24 mouse cellular contexts compared by ENCODE assay signal in genomic region chr11:5008867-5009266, GRCm38 (mm10). TPM values are rescaled to one million over a fixed set of nuclear protein-coding genes. Genes with fewer than 3 reads are reported as not detected.
DNase-seq lines count a peak whose midpoint lies in the region; ATAC-seq and TF ChIP-seq lines count a peak whose summit lies in the region.
"Had no signal": no experiment of that assay in that cellular context is flagged by ENCODE, and none has a peak within 500 bp of the region (broad histone marks: within the 10 kb centered on the region; RNA-seq: fewer than 3 reads in every experiment).

No protein-coding gene starts in this region.

- ATAC-seq in stomach, embryonic 14.5 days (ENCODE audit: insufficient number of reproducible peaks, insufficient read depth, low FRiP score, low read depth) = 0 out of 2 replicates have a peak, but pooled peaks have one; percentile 23
- no peak for ATAC-seq in stomach, postnatal 0 days (ENCODE audit: low FRiP score, low TSS enrichment)
- ATAC-seq in liver, embryonic 15.5 days (ENCODE audit: insufficient read depth) = peak; percentile 76
- peak; percentile 63; the same call in 1 of the 2 replicates for ATAC-seq in stomach, embryonic 15.5 days (ENCODE audit: insufficient read depth, low FRiP score, low read depth)
- ATAC-seq in hindbrain, embryonic 14.5 days (ENCODE audit: low FRiP score) = no peak
- ATAC-seq: activated CD4-positive, CD25-positive, alpha-beta regulatory T cell, adult 4 months; hindbrain, postnatal 0 days; midbrain, embryonic 16.5 days had no signal

- H3K27me3 ChIP-seq in stomach, embryonic 14.5 days (ENCODE audit: control insufficient read depth, insufficient read depth, low read length) = no peaks in the 10 kb centered on the region
- no peaks in the 10 kb centered on the region for H3K27me3 ChIP-seq in stomach, postnatal 0 days (ENCODE audit: control insufficient read depth, insufficient read depth, low read length)
- no peaks in the 10 kb centered on the region for H3K27me3 ChIP-seq in liver, embryonic 15.5 days
- no peaks in the 10 kb centered on the region for H3K27me3 ChIP-seq in stomach, embryonic 15.5 days (replicated peaks)
- no peaks in the 10 kb centered on the region for H3K27me3 ChIP-seq in hindbrain, embryonic 14.5 days (ENCODE audit: control insufficient read depth, insufficient read depth, low read length)
- H3K27me3 ChIP-seq: embryonic facial prominence, embryonic 13.5 days; forebrain, embryonic 12.5 days; heart, embryonic 15.5 days had no signal

- H3K9me3 ChIP-seq in stomach, embryonic 14.5 days (ENCODE audit: control insufficient read depth, low read depth, low read length) = no peaks in the 10 kb centered on the region
- no peaks in the 10 kb centered on the region for H3K9me3 ChIP-seq in stomach, postnatal 0 days (ENCODE audit: control insufficient read depth, low read length)
- H3K9me3 ChIP-seq in liver, embryonic 15.5 days (replicated peaks) = no peaks in the 10 kb centered on the region
- H3K9me3 ChIP-seq in stomach, embryonic 15.5 days = no peaks in the 10 kb centered on the region
- no peaks in the 10 kb centered on the region for H3K9me3 ChIP-seq in hindbrain, embryonic 14.5 days (ENCODE audit: control insufficient read depth, low read length)
- H3K9me3 ChIP-seq: embryonic facial prominence, embryonic 13.5 days; forebrain, embryonic 12.5 days; heart, embryonic 15.5 days had no signal

- H3K9ac ChIP-seq in stomach, embryonic 14.5 days (replicated peaks; ENCODE audit: low read depth, low read length) = no peak overlapping the region
- H3K9ac ChIP-seq in stomach, postnatal 0 days (ENCODE audit: low read length) = no peak overlapping the region
- H3K9ac ChIP-seq in liver, embryonic 15.5 days = peak overlapping the region; percentile 5; the same call in 1 of the 2 replicates
- no peak overlapping the region for H3K9ac ChIP-seq in stomach, embryonic 15.5 days
- no peak overlapping the region for H3K9ac ChIP-seq in hindbrain, embryonic 14.5 days
- H3K9ac ChIP-seq: embryonic facial prominence, embryonic 13.5 days; forebrain, embryonic 12.5 days; heart, embryonic 15.5 days had no signal

- TF ChIP-seq CTCF in stomach, postnatal 0 days (IDR thresholded peaks at IDR 0.05; ENCODE audit: low read depth) = no peak
- TF ChIP-seq CTCF in embryonic fibroblast, embryonic 13.5 days (IDR thresholded peaks at IDR 0.05; ENCODE audit: borderline replicate concordance, insufficient read depth, low read length) = no peak

- no peak for DNase-seq in stomach, postnatal 0 days (ENCODE audit: low spot score)
- no peak for DNase-seq in kidney, adult 8-10 months
- no peak for DNase-seq in testis, postnatal 10 days (ENCODE audit: low spot score)
- DNase-seq in hindbrain, embryonic 14.5 days (ENCODE audit: low spot score) = no peak
- DNase-seq: adrenal gland, postnatal 25 days; cerebellum, adult 8-10 months; heart, postnatal 4 days; kidney, adult 11 months; kidney, postnatal 10 days; layer of hippocampus, postnatal 36 days; lung, adult 18-20 months; lung, postnatal 14 days; right cerebral cortex, postnatal 25 days; thymus, postnatal 36 days had no signal

- no peak for TF ChIP-seq EP300 in stomach, postnatal 0 days (optimal IDR thresholded peaks at IDR 0.05)

- 70% methylated on average over 3 of the region's 3 CpGs for WGBS in stomach, embryonic 14.5 days
- 61% methylated on average over 3 of the region's 3 CpGs for WGBS in stomach, postnatal 0 days
- 25% methylated on average over 3 of the region's 3 CpGs for WGBS in liver, embryonic 15.5 days (ENCODE audit: insufficient replicate concordance)
- WGBS in stomach, embryonic 15.5 days = 63% methylated on average over 3 of the region's 3 CpGs
- 91% methylated on average over 3 of the region's 3 CpGs for whole genome bisulfite sequencing in hindbrain, embryonic 14.5 days

- H3K36me3 ChIP-seq in stomach, embryonic 14.5 days (ENCODE audit: control insufficient read depth, insufficient read depth, low read length) = peaks cover 3% of the 10 kb centered on the region; the same call in 1 of the 2 replicates
- H3K36me3 ChIP-seq in stomach, postnatal 0 days (ENCODE audit: control insufficient read depth, insufficient read depth, low read length) = 0 out of 2 replicates have a peak, but pooled peaks cover 3% of the 10 kb centered on the region
- peaks cover 31% of the 10 kb centered on the region for H3K36me3 ChIP-seq in liver, embryonic 15.5 days (replicated peaks)
- no peaks in the 10 kb centered on the region for H3K36me3 ChIP-seq in stomach, embryonic 15.5 days
- H3K36me3 ChIP-seq in hindbrain, embryonic 14.5 days (replicated peaks; ENCODE audit: control insufficient read depth, insufficient read depth) = peaks cover 26% of the 10 kb centered on the region

- no peak for TF ChIP-seq POLR2A in embryonic fibroblast, embryonic 13.5 days (IDR thresholded peaks at IDR 0.05; ENCODE audit: low read depth, low read length)

- no peaks in the 10 kb centered on the region for H3K4me1 ChIP-seq in stomach, embryonic 14.5 days (ENCODE audit: control insufficient read depth, insufficient read depth, low read length)
- H3K4me1 ChIP-seq in stomach, postnatal 0 days (replicated peaks; ENCODE audit: control insufficient read depth, insufficient read depth) = no peaks in the 10 kb centered on the region
- peaks cover 14% of the 10 kb centered on the region for H3K4me1 ChIP-seq in embryonic fibroblast, embryonic 13.5 days (ENCODE audit: control insufficient read depth, insufficient read depth, low read length)
- H3K4me1 ChIP-seq in liver, embryonic 15.5 days (replicated peaks) = peaks cover 83% of the 10 kb centered on the region
- peaks cover 3% of the 10 kb centered on the region; the same call in 1 of the 2 replicates for H3K4me1 ChIP-seq in stomach, embryonic 15.5 days
- no peaks in the 10 kb centered on the region for H3K4me1 ChIP-seq in hindbrain, embryonic 14.5 days (replicated peaks; ENCODE audit: control insufficient read depth, insufficient read depth, low read length)
- H3K4me1 ChIP-seq: embryonic facial prominence, embryonic 13.5 days; forebrain, embryonic 12.5 days; heart, embryonic 15.5 days had no signal

- no peak overlapping the region for H3K27ac ChIP-seq in stomach, embryonic 14.5 days (ENCODE audit: low read length)
- H3K27ac ChIP-seq in stomach, postnatal 0 days (replicated peaks) = no peak overlapping the region
- H3K27ac ChIP-seq in embryonic fibroblast, embryonic 13.5 days (ENCODE audit: insufficient read depth, low read length) = peak overlapping the region; percentile 31; the same call in 1 of the 2 replicates
- peak overlapping the region; percentile 94 for H3K27ac ChIP-seq in liver, embryonic 15.5 days (replicated peaks)
- H3K27ac ChIP-seq in stomach, embryonic 15.5 days = no peak overlapping the region
- H3K27ac ChIP-seq in hindbrain, embryonic 14.5 days = no peak overlapping the region
- H3K27ac ChIP-seq: embryonic facial prominence, embryonic 13.5 days; forebrain, embryonic 12.5 days; heart, embryonic 15.5 days; hindbrain, postnatal 0 days had no signal

- H3K4me3 ChIP-seq in stomach, embryonic 14.5 days (ENCODE audit: low read depth, low read length) = no peak overlapping the region
- no peak overlapping the region for H3K4me3 ChIP-seq in stomach, postnatal 0 days (ENCODE audit: low read depth, low read length)
- no peak overlapping the region for H3K4me3 ChIP-seq in embryonic fibroblast, embryonic 13.5 days (ENCODE audit: insufficient read depth, low read length)
- H3K4me3 ChIP-seq in liver, embryonic 15.5 days (replicated peaks) = peak overlapping the region; percentile 52
- H3K4me3 ChIP-seq in stomach, embryonic 15.5 days (replicated peaks) = no peak overlapping the region
- H3K4me3 ChIP-seq in hindbrain, embryonic 14.5 days (replicated peaks; ENCODE audit: low read length) = no peak overlapping the region
- H3K4me3 ChIP-seq: embryonic facial prominence, embryonic 13.5 days; forebrain, embryonic 12.5 days; heart, embryonic 15.5 days had no signal

- no peak overlapping the region for H3K4me2 ChIP-seq in stomach, embryonic 14.5 days (replicated peaks; ENCODE audit: low read depth, low read length)
- H3K4me2 ChIP-seq in stomach, postnatal 0 days (replicated peaks; ENCODE audit: low read depth) = no peak overlapping the region
- H3K4me2 ChIP-seq in liver, embryonic 15.5 days = peak overlapping the region; percentile 65
- H3K4me2 ChIP-seq in stomach, embryonic 15.5 days = no peak overlapping the region
- no peak overlapping the region for H3K4me2 ChIP-seq in hindbrain, embryonic 14.5 days (replicated peaks)
- H3K4me2 ChIP-seq: embryonic facial prominence, embryonic 13.5 days; forebrain, embryonic 12.5 days; heart, embryonic 15.5 days had no signal

RNA-seq across cellular contexts. Expression of gene Ap1b1, which starts 22.2 kb away (rescaled TPM):
- 53.8 and 54.2 TPM in 2 replicates for polyA plus RNA-seq in stomach, embryonic 14.5 days (2014; fragmentation: Nextera tagmentation; extraction: Ambion mirVana)
- 41.8 and 43.3 TPM in 2 replicates for polyA plus RNA-seq in stomach, postnatal 0 days (2015; fragmentation: Nextera tagmentation; extraction: Ambion mirVana)
- 62.4 and 65.8 TPM in 2 replicates for polyA plus RNA-seq in embryonic fibroblast, embryonic 13.5 days (2011; ENCODE audit: insufficient read length, low read depth, missing spikeins)
- 76.7 and 81.9 TPM in 2 replicates for polyA plus RNA-seq in liver, embryonic 15.5 days (2015; fragmentation: Nextera tagmentation; extraction: Ambion mirVana)
- polyA plus RNA-seq in stomach, embryonic 15.5 days (2015; fragmentation: Nextera tagmentation; extraction: Ambion mirVana) = 57.5 and 60.2 TPM in 2 replicates
- polyA plus RNA-seq in hindbrain, embryonic 14.5 days (2014; fragmentation: Nextera tagmentation; extraction: Ambion mirVana) = 91.7 and 99.9 TPM in 2 replicates

RNA-seq across cellular contexts. Expression of gene Rasl10a, which starts 49.1 kb away (rescaled TPM):
- 1.2 and 1.3 TPM in 2 replicates for polyA plus RNA-seq in stomach, embryonic 14.5 days (2014; fragmentation: Nextera tagmentation; extraction: Ambion mirVana)
- 1.6 and 1.9 TPM in 2 replicates for polyA plus RNA-seq in stomach, postnatal 0 days (2015; fragmentation: Nextera tagmentation; extraction: Ambion mirVana)
- polyA plus RNA-seq in embryonic fibroblast, embryonic 13.5 days (2011; ENCODE audit: insufficient read length, low read depth, missing spikeins) = not detected in 2 replicates
- polyA plus RNA-seq in liver, embryonic 15.5 days (2015; fragmentation: Nextera tagmentation; extraction: Ambion mirVana) = 0.25 and 0.33 TPM in 2 replicates
- 0.71 and 1.3 TPM in 2 replicates for polyA plus RNA-seq in stomach, embryonic 15.5 days (2015; fragmentation: Nextera tagmentation; extraction: Ambion mirVana)
- 1.0 and 1.8 TPM in 2 replicates for polyA plus RNA-seq in hindbrain, embryonic 14.5 days (2014; fragmentation: Nextera tagmentation; extraction: Ambion mirVana)
- polyA plus RNA-seq: activated CD4-positive, CD25-positive, alpha-beta regulatory T cell, adult 4 months had no signal

RNA-seq across cellular contexts. Expression of gene Gas2l1, which starts 56.3 kb away (rescaled TPM):
- polyA plus RNA-seq in stomach, embryonic 14.5 days (2014; fragmentation: Nextera tagmentation; extraction: Ambion mirVana) = 22.9 and 27.9 TPM in 2 replicates
- 21.4 and 24.8 TPM in 2 replicates for polyA plus RNA-seq in stomach, postnatal 0 days (2015; fragmentation: Nextera tagmentation; extraction: Ambion mirVana)
- polyA plus RNA-seq in embryonic fibroblast, embryonic 13.5 days (2011; ENCODE audit: insufficient read length, low read depth, missing spikeins) = 37.8 and 50.2 TPM in 2 replicates
- 12.1 and 16.8 TPM in 2 replicates for polyA plus RNA-seq in liver, embryonic 15.5 days (2015; fragmentation: Nextera tagmentation; extraction: Ambion mirVana)
- polyA plus RNA-seq in stomach, embryonic 15.5 days (2015; fragmentation: Nextera tagmentation; extraction: Ambion mirVana) = 26.3 and 28.9 TPM in 2 replicates
- 24.9 and 28.9 TPM in 2 replicates for polyA plus RNA-seq in hindbrain, embryonic 14.5 days (2014; fragmentation: Nextera tagmentation; extraction: Ambion mirVana)

Comparison
In these comparisons a context has a peak if more than half of its experiments do, and no peak if none do; other contexts are left out.
1. ATAC-seq: peak in stomach, embryonic 14.5 days (single experiment), liver, embryonic 15.5 days (single experiment) and stomach, embryonic 15.5 days (single experiment); none in stomach, postnatal 0 days (single experiment) and hindbrain, embryonic 14.5 days (single experiment).
2. H3K27ac ChIP-seq: peak in embryonic fibroblast, embryonic 13.5 days (single experiment) and liver, embryonic 15.5 days (single experiment); none in stomach, embryonic 14.5 days (single experiment), stomach, postnatal 0 days (single experiment), stomach, embryonic 15.5 days (single experiment) and hindbrain, embryonic 14.5 days (single experiment).